Mouse (Mus musculus): ENCODE results near the gene Echdc1.

DNA sequence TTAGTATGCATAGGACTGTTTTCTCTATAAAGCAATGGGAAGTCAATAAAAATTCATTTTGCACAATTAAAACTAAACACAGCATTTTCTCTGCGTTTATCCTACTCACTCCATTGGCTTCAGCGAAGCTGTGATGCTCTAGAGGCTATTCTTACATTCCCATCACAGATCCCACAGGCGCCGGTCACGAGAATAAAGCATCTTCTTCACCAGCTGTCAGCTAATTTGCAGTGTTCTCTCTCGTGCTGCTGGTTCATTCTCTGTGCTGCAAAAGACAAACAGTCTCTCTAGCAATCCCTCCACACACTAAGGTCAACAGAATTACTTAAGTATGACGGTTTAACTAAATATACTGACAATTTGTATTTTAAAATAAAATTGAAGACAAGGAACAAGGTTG lies 41.2 kb downstream of the Echdc1 start:
- no peak for TF ChIP-seq RCOR1 (IDR thresholded peaks at IDR 0.05; ENCODE audit: low read depth, low read length)
- no peak for TF ChIP-seq CTCF (IDR thresholded peaks at IDR 0.05 in 2 of 3, conservative IDR thresholded peaks at IDR 0.05 in 1 of 3; ENCODE audit: control insufficient read depth in 1 of 3, insufficient read depth in 1 of 3, low read depth in 2 of 3, low read length in 3 of 3, poor library complexity in 1 of 3, severe bottlenecking in 1 of 3)
